Mouse (Mus musculus): ENCODE measurements at regions not wholly inside any gene's neighbourhood (a gene's known extent, or its start where the extent isn't known, plus 50 kb on each side); places are given as distances from the start of the nearest gene placed in this dataset.

GRCm38 (mm10) chr7:117263126-117263525, 117.7 kb upstream of the Xylt1 start:
- DNase-seq (ENCODE audit: low spot score), result no peak

- no peak for DNase-seq (ENCODE audit: low spot score)
Measured at GRCm38 (mm10) chr7:117264341-117264740, 116.4 kb upstream of the Xylt1 start.

GRCm38 (mm10) chr7:117268096-117268495, 112.7 kb upstream of the Xylt1 start:
- no peak for DNase-seq (ENCODE audit: low spot score)

- no peak for DNase-seq (ENCODE audit: low spot score)
Measured at GRCm38 (mm10) chr7:117269263-117269897, 111.4 kb upstream of the Xylt1 start.

- DNase-seq (ENCODE audit: low spot score), result no peak
Measured at GRCm38 (mm10) chr7:117278388-117278961, 102.3 kb upstream of the Xylt1 start.

GRCm38 (mm10) chr7:117282194-117282593, 98.6 kb upstream of the Xylt1 start:
- no peak for DNase-seq (ENCODE audit: low spot score)

- DNase-seq (ENCODE audit: low spot score), result no peak
Measured at GRCm38 (mm10) chr7:117285206-117285605, 95.6 kb upstream of the Xylt1 start.

- DNase-seq (ENCODE audit: low spot score), result no peak
Measured at GRCm38 (mm10) chr7:117285985-117286384, 94.8 kb upstream of the Xylt1 start.

GRCm38 (mm10) chr7:117303705-117304104, 77.1 kb upstream of the Xylt1 start:
- DNase-seq (ENCODE audit: low spot score), result peak; percentile 2

- DNase-seq (ENCODE audit: low spot score), result no peak
Measured at GRCm38 (mm10) chr7:117310586-117311200, 70.1 kb upstream of the Xylt1 start.

- DNase-seq (ENCODE audit: low spot score), result no peak
Measured at GRCm38 (mm10) chr7:117311316-117311715, 69.5 kb upstream of the Xylt1 start.

- no peak for DNase-seq (ENCODE audit: low spot score)
Measured at GRCm38 (mm10) chr7:117316126-117316805, 64.5 kb upstream of the Xylt1 start.

- no peak for DNase-seq (ENCODE audit: low spot score)
Measured at GRCm38 (mm10) chr7:117317362-117317761, 63.4 kb upstream of the Xylt1 start.

GRCm38 (mm10) chr7:117320552-117320951, 60.2 kb upstream of the Xylt1 start:
- DNase-seq (ENCODE audit: low spot score), result no peak
